Mouse (Mus musculus): ENCODE measurements around the gene Gm20605.

- TF ChIP-seq CTCF (IDR thresholded peaks at IDR 0.05; ENCODE audit: extremely low read depth, insufficient read depth, low read length) (no peak), POLR2A (IDR thresholded peaks at IDR 0.05; ENCODE audit: extremely low read depth, insufficient read depth, low read length) (no peak)
These were observed 61.0 kb downstream of the Gm20605 start for GRCm38 (mm10) chr5:137689974-137690373.
